Mouse (Mus musculus) embryonic stem cell, embryonic (primary cell): Measurements from ENCODE around the gene Lzts2.

ENCODE experiments used
- CTCF ChIA-PET, 4 experiments: fragments of 300-600 bp in 2 of 4; fragments of 350-600 bp in 2 of 4; sonication (Branson Sonifier 250); formaldehyde crosslinking; loops; one replicate each; lab custom pipeline; 2022; ENCODE audit warnings: inconsistent platforms in 2 of 4; lab: Charles Lee
- POLR2A ChIA-PET, 4 experiments: fragments of 300-600 bp in 2 of 4; fragments of 350-600 bp in 2 of 4; sonication (Branson Sonifier 250); formaldehyde crosslinking; loops; one replicate each; lab custom pipeline; 2022; ENCODE audit warnings: antibody characterized with exemption in 4 of 4, inconsistent platforms in 1 of 4; lab: Charles Lee

Lzts2 gene

DNA sequence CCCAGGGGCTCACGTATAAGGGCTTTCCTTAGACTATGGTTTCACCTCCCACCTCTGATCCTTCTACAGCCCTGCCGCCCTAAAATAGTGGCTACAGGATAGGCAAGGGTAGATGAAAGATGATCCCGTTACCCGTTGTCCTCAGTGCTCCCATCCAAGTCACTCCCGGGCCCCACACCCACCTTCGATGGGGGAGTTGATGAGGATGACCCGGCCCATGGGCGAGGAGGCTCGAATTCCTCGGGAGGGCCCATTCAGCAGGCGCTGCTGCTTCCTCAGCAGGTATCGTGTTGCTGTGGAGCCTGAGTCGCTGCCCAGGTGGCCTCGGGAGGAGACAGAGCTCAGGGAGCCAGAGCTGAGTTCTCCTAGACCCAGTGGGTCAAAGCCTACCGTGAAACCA is 31.0 kb downstream of the Lzts2 start:
- POLR2A ChIA-PET = interaction anchor here in 3 of 4 experiments (0.6 to 7.2 kb wide), 9 partner anchors 12 to 564 kb away, joined by 3 to 107 read pairs (median 24); partner anchors contain the start of genes Kazald1 (in 1 of the 3), Mrpl43 (in 1 of the 3) and Twnk (in 1 of the 3)
- CTCF ChIA-PET = interaction anchor here (0.6 to 15.3 kb wide), 10 partner anchors 8 to 30 kb away, joined by 3 to 273 read pairs (median 40); no protein-coding TSS in a partner anchor

DNA sequence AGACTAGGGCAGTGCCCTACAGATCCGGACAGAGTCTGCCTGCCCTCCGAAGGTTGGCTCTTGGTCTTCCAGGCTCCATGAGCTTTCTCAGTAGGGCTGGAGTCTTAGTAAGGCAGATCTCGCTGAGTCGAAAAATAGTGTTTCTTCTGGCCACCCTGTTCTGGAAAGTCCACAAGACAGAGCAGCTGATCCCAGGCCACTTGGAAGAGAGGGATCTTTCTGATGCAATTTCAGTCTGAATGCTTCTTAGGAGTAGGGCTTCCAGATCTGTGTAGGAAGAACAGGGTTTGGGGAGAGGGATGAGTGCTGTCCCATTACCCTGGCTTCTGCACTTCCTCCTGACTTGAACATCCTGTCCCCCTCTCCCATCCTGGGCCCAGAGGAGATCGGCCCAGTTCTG is 31.4 kb downstream of the Lzts2 start, which contains the start of gene Pdzd7:
TSS of gene Pdzd7 (minus strand) at position 67 of the 400 bp plus-strand sequence.
- ChIA-PET POLR2A (interaction anchor here (0.6 to 7.2 kb wide), 12 partner anchors 9 to 563 kb away, joined by 4 to 107 read pairs (median 21); partner anchors contain the start of genes Kazald1 (in 2 of the 4), Mrpl43 (in 2 of the 4) and Twnk (in 2 of the 4)), CTCF (interaction anchor here (0.6 to 15.3 kb wide), 13 partner anchors 8 to 169 kb away, joined by 3 to 273 read pairs (median 25); partner anchors contain the start of gene Kazald1 (in 1 of the 4))

DNA sequence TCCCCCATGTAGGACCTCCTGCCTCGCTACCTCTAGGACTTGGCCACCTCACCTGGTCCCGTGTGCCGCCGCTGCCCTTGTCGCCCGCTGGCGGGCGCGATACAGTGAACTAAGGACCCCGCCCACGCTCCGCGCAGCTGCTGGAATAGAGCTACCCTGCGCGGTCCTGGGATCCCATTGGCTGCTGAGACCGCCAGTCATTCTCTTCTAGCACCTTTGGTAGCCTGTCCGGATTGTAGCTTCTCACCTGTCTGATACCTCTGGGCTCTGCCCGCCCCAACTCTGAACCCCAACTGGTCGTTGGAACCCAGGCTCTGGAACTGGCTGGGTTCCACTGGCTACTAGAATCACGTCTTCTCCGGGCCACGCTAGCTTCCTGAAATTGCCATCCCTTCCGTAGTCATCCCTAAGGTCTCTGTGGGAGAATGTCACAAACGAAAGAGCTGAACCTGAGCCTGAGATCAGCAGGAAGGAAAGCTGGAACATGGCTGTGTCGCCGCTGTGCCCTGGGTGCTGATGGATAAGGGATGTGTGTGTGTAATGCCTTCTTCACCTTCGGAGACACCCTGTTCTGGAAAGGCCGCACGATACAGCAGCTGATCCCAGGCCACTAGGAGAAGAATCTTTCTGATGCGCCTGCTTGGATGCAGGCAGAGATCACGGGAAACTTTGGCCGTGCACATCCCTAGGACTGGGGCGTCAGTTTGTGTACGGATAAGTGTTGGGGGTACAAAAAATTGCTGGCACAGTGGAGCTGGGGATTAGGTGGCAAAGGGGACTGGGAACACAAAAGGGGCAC is 32.5 kb downstream of the Lzts2 start:
- ChIA-PET CTCF (interaction anchor here (0.5 to 15.3 kb wide), 60 partner anchors 9 to 1140 kb away, joined by 3 to 273 read pairs (median 5); partner anchors contain the start of genes Kazald1 (in 3 of the 4), Lzts2 (in 2 of the 4), Twnk (in 2 of the 4) and Mrpl43 (in 1 of the 4)), POLR2A (interaction anchor here in 3 of 4 experiments (0.6 to 7.2 kb wide), 48 partner anchors 8 to 484 kb away, joined by 3 to 107 read pairs (median 4); partner anchors contain the start of genes Kazald1 (in 3 of the 3), Mrpl43 (in 3 of the 3), Twnk (in 3 of the 3) and Lzts2 (in 2 of the 3))

DNA sequence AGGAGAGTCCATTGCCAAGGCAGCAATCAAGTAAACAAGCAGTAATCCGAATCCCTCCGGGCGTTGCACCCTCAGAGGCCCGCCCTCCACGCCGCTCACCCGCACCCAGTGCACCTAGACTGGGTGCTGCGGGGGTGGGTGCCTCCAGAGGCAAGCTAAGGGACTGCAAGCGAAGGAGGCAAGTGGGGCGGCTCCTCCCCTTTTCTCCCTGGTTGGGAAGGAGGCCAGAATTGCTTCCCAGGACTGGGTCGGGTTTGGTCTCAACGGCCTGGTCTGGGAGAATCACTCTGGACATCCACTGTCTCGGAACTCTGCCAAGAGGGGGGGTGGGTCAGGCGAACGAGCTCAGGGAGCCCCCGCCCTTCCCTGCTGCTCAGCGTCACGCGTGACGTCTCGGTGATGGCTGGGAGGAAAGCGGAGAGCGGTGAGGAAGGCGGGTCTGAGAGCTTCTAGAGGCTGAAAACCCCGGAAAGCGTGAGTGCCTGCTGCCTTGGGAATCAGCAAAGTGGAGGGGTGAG is 33.3 kb downstream of the Lzts2 start, which contains the start of gene Sfxn3:
TSS of gene Sfxn3 (plus strand) at position 87 of the 518 bp plus-strand sequence.
- ChIA-PET POLR2A (interaction anchor here (0.5 to 7.2 kb wide), 42 partner anchors 10 to 493 kb away, joined by 3 to 107 read pairs (median 4); partner anchors contain the start of genes Kazald1 (in 3 of the 4), Lzts2 (in 2 of the 4), Mrpl43 (in 2 of the 4) and Twnk (in 2 of the 4)), CTCF (interaction anchor here (0.5 to 15.3 kb wide), 52 partner anchors 9 to 529 kb away, joined by 3 to 273 read pairs (median 6); partner anchors contain the start of genes Kazald1 (in 3 of the 4), Lzts2 (in 2 of the 4), Mrpl43 (in 1 of the 4) and Twnk (in 1 of the 4))

DNA sequence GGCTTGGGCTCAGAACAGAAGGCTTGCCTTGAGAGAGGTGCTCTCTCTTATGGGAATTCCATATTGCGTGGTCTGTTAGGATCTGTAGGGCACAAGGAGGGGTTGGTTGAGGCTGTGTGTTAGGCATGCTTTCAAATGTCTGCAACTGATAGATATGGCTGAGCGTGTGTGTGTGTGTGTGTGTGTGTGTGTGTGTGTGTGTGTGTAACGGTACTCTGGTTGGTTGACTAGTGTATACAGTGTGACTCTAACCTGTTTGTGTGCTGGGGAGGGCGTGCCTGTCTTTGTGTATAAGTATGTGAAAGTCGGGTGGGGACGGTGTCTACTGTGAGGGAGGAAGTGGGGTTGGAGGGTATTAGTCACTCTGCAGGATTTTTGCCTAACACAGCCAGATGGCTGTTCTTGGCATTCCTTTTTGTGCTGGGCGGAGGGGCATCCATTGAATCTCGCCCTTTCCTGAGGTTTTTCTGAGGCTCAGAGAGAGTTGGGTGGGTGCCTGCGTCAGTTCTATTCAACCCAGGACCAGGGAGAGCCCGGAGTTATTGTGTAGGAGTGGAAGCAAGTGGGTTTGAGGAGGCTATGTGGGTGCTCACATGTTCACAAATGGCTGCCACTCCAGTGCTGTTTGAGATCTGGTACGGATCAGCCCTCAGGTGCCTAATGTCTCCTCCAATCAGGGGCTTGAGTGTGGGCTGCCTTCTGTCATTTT is 33.9 kb downstream of the Lzts2 start:
- ChIA-PET POLR2A (interaction anchor here (0.5 to 7.2 kb wide), 40 partner anchors 9 to 493 kb away, joined by 3 to 107 read pairs (median 4); partner anchors contain the start of genes Kazald1 (in 3 of the 4), Lzts2 (in 2 of the 4), Mrpl43 (in 2 of the 4) and Twnk (in 2 of the 4)), CTCF (interaction anchor here (0.5 to 15.3 kb wide), 47 partner anchors 8 to 529 kb away, joined by 3 to 273 read pairs (median 6); partner anchors contain the start of genes Kazald1 (in 3 of the 4), Twnk (in 2 of the 4), Lzts2 (in 1 of the 4) and Mrpl43 (in 1 of the 4))

DNA sequence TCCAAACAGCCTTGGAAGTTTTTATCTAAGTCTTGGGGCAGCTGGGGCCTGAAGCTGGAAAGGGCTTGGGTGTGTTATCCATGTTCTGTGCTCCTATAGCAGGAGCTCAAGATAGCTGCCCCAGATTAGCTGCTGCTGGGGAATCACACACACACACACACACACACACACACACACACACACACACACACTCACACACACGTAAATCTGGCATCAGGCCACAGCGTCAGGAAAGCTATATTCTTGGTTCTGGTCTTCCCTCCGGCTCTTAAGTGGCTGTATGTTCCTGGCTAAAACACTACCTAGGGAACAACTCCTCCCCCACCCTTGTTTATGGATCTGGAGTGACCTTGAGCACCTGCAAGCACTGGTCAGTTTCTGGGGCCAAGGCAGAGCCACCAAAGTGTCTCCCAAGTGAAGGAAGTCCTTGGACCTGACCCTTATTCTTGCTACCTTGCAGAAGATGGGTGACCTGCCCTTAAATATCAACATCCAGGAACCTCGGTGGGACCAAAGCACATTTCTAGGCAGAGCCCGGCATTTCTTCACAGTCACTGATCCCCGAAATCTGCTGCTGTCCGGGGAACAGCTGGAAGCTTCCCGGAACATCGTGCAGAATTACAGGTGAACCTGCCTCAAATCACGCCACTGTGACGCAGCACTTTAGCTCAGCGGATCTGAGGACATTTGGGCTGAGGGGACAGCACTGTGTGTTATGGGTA is 34.6 kb downstream of the Lzts2 start:
- CTCF ChIA-PET = interaction anchor here (0.5 to 15.3 kb wide), 15 partner anchors 9 to 364 kb away, joined by 3 to 273 read pairs (median 14); partner anchors contain the start of genes Kazald1 (in 1 of the 4) and Twnk (in 1 of the 4)
- POLR2A ChIA-PET = interaction anchor here in 2 of 4 experiments (0.6 to 7.2 kb wide), 14 partner anchors 10 to 94 kb away, joined by 3 to 107 read pairs (median 5); partner anchors contain the start of genes Kazald1 (in 2 of the 2), Mrpl43 (in 1 of the 2) and Twnk (in 1 of the 2)

DNA sequence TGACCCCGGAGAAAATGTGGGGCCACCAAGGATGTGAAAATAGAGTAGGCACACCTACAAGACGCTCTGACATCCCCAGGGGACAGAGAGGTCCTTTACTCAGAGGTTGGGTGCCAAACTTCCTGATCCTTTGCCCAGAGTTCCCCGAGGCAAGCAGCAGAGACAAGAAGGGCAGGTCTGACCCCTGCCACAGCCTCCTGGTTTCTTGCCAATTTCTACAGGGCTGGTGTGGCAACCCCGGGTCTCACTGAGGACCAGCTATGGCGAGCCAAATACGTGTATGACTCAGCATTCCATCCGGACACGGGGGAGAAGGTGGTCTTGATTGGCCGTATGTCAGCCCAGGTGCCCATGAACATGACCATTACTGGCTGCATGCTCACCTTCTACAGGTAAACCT is 35.3 kb downstream of the Lzts2 start:
- ChIA-PET CTCF (interaction anchor here in 2 of 4 experiments (0.7 to 15.3 kb wide), 6 partner anchors 9 to 23 kb away, joined by 3 to 273 read pairs (median 58); no protein-coding TSS in a partner anchor), POLR2A (interaction anchor here in 2 of 4 experiments (0.7 to 7.2 kb wide), 7 partner anchors 9 to 26 kb away, joined by 3 to 107 read pairs (median 6); partner anchors contain the start of gene Kazald1 (in 2 of the 2))

DNA sequence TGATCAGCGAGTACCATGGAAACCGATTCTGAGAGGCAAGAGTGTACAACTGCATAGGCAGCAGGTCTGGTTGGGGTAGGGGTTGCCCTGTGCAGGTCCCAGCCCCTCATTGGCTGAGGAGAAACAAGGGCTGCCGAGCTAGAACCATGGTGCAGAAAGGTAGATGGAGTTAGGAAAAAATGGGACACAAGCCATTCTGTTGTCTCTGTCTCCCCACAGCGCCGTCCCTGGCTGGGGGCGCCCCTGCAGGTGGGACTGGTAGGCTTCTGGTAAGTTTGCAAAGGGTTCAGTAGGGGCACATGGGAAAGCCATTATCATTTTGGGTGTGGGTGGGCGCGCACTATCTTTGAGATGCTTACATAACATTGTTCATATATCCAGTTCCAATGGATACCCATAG is 39.2 kb downstream of the Lzts2 start:
- ChIA-PET POLR2A (interaction anchor here in 3 of 4 experiments (0.5 to 1.8 kb wide), 7 partner anchors 12 to 108 kb away, joined by 3 to 9 read pairs (median 3); partner anchors contain the start of gene Kazald1 (in 2 of the 3)), CTCF (interaction anchor here (0.5 to 3.5 kb wide), 10 partner anchors 11 to 380 kb away, joined by 3 to 22 read pairs (median 5); no protein-coding TSS in a partner anchor)

DNA sequence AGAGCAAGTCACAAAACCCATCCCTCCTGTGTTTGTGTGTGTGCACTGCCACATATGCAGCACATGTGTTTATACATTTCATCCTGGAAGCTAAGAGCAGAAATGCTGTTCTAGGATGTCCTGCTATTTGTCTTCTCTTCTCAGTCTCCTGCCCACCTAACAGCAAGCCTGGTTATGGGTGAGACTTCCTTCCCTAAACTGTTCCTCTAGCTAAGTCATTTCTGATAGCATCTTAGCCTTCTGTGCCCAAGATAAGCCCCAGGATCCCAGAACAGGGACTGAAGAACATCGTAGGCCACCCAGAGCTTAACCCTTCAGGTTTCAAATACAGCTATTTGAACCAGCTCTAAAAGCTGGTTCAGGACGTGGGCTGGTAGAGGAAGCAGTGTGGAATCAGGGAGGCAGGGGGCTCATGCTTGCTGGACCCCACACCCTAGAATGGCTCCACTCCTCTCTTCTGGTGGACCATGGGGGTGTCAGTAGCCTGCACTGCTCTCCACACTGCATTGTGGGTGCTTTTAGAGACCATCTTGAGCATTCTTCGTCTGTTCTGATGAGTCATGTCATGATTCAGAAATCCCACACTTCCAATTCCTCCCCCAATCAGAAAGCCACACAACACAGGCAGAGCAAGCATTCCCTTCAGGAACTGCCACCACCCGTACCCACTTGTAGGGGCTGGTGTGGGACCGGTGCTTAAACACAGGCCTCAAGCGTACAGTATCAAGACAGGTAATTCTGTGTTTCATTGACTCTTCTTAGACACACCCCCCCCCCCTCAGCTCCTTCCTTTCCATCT is 40.9 kb downstream of the Lzts2 start:
- POLR2A ChIA-PET = interaction anchor here in 3 of 4 experiments (0.6 to 8.2 kb wide), 8 partner anchors 7 to 292 kb away, joined by 3 to 77 read pairs (median 3); partner anchors contain the start of genes Kazald1 (in 1 of the 3), Pdzd7 (in 1 of the 3) and Sfxn3 (in 1 of the 3)
- CTCF ChIA-PET = interaction anchor here (0.6 to 6.0 kb wide), 11 partner anchors 8 to 568 kb away, joined by 3 to 138 read pairs (median 5); partner anchors contain the start of genes Pdzd7 (in 1 of the 4) and Sfxn3 (in 1 of the 4)

DNA sequence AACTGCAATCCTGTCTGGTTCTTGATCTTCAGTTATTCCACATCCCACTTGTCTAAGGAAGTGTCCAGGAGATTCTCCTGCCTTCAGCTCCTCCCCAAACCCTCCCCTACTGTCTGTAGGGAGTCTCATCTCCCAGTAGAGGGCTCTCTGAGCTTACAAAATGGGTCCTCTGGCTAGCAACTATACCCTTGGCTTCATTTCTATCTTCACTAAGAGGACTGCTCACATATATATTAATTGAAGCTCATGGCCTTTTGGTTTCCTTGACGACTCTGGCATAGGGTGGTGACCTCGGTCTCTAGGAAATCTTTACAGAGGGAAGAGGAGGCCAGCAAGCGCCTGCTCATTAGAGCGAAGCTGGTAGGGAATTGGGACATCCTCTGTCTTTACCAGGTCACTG is 42.1 kb downstream of the Lzts2 start:
- CTCF ChIA-PET = interaction anchor here (0.5 to 7.7 kb wide), 72 partner anchors 8 to 1282 kb away, joined by 3 to 138 read pairs (median 4); partner anchors contain the start of genes Sfxn3 (in 4 of the 4), Kazald1 (in 3 of the 4), Lzts2 (in 2 of the 4) and Tlx1 (in 2 of the 4)
- POLR2A ChIA-PET = interaction anchor here in 3 of 4 experiments (0.7 to 8.2 kb wide), 27 partner anchors 9 to 387 kb away, joined by 3 to 116 read pairs (median 4); partner anchors contain the start of genes Sfxn3 (in 3 of the 3), Kazald1 (in 2 of the 3), Pdzd7 (in 2 of the 3) and Lzts2 (in 1 of the 3)

DNA sequence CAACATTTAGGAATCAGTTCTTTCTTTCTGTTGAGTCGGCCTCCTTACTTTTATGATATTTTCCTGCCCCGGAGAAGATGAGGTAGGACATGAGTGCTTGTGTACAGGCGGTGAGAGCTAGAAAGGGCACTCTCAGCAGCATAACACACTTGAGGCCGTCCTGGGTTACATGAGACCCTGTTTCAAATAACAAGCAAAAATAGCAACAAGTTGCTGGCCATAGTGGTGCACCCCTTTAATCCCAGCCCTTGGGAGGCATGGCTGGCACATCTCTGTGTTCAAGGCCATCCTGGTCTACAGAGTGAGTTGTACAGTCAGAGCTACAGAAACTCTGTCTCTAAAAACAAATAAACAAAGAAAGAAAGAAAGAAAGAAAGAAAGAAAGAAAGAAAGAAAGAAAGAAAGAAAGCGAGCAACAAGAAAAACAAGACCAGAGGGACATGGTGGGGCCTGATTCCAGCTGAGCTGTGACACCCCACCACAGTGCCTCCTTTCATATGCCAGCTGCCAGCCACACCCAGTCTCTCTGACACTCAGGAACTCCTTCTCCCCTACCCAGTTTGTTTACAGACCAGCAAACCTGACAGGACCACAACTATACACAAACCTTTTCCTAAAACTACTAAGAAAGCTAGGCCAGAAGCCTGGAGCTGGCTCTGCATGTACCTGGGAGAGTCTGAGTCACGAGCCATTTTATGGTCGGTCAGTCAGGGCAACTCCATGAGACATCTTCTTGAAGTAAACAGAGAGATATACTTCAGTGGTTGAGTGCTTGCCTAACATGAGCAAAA is 42.9 kb downstream of the Lzts2 start:
- POLR2A ChIA-PET = interaction anchor here in 3 of 4 experiments (0.6 to 8.2 kb wide), 49 partner anchors 9 to 342 kb away, joined by 3 to 116 read pairs (median 6); partner anchors contain the start of genes Kazald1 (in 3 of the 3), Sfxn3 (in 3 of the 3), Lzts2 (in 2 of the 3) and Pdzd7 (in 2 of the 3)
- CTCF ChIA-PET = interaction anchor here (0.5 to 7.7 kb wide), 66 partner anchors 7 to 607 kb away, joined by 3 to 138 read pairs (median 6); partner anchors contain the start of genes Kazald1 (in 4 of the 4), Sfxn3 (in 4 of the 4), Tlx1 (in 2 of the 4) and Lzts2 (in 1 of the 4)

DNA sequence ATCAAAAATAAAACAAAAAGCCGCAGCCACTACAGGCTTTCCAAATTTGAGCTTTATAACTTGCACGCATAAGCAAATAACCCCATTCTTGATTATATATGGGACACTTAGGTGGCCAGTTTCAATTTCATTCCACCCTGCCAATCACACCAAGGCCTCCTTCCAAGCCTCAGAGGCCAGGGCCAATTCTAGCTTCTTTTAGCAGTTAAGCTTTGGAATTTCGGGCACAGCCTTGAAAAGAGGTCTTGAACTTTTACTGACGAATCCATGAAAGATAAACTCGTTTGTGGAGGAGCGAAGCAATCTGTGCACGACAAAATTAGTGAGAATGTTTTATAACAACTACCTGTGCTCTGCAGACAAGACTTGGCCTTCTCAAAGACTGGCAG is 43.5 kb downstream of the Lzts2 start:
- CTCF ChIA-PET = interaction anchor here (0.5 to 7.7 kb wide), 40 partner anchors 8 to 237 kb away, joined by 3 to 138 read pairs (median 6); partner anchors contain the start of genes Kazald1 (in 4 of the 4), Sfxn3 (in 4 of the 4), Lzts2 (in 1 of the 4) and Pdzd7 (in 1 of the 4)

More for the DNA sequence above, 43.5 kb downstream of the Lzts2 start:
- POLR2A ChIA-PET = interaction anchor here in 3 of 4 experiments (0.6 to 8.2 kb wide), 57 partner anchors 10 to 1248 kb away, joined by 3 to 116 read pairs (median 5); partner anchors contain the start of genes Kazald1 (in 3 of the 3), Sfxn3 (in 3 of the 3), Lzts2 (in 2 of the 3) and Mrpl43 (in 2 of the 3)
